Mouse (Mus musculus) intestine, embryonic 16.5 days (tissue): ENCODE measurements at regions not wholly inside any gene's neighbourhood (a gene's known extent, or its start where the extent isn't known, plus 50 kb on each side); places are given as distances from the start of the nearest gene placed in this dataset.

Experiments
- ATAC-seq: fragments of 200-750 bp; cut with Nextera tagmentation; 2 replicates; pipeline ENCODE4 v1.8.0; 2017; ENCODE audit warnings: moderate TSS enrichment, moderate library complexity
- H3K27ac ChIP-seq: fragments of 300-500 bp; sonication (generic); 2 replicates; pipeline ENCODE4 v1.5.1; 2014; ENCODE audit warnings: mild to moderate bottlenecking, low read length
- H3K27me3 ChIP-seq: fragments of 300-500 bp; sonication (generic); replicated peaks from 2 replicates; pipeline ENCODE4 v1.6.1; 2014; ENCODE audit warnings: low read length, control low read depth, mixed read lengths; ENCODE audit not compliant: control insufficient read depth, insufficient read depth
- H3K36me3 ChIP-seq: fragments of 300-500 bp; sonication (generic); 2 replicates; pipeline ENCODE4 v1.6.1; 2014; ENCODE audit warnings: low read length, control low read depth; ENCODE audit not compliant: control insufficient read depth, insufficient read depth
- H3K4me1 ChIP-seq: fragments of 300-500 bp; sonication (generic); 2 replicates; pipeline ENCODE4 v1.6.1; 2014; ENCODE audit warnings: low read length, control low read depth, mixed read lengths; ENCODE audit not compliant: control insufficient read depth, insufficient read depth
- H3K4me2 ChIP-seq: fragments of 300-500 bp; sonication (generic); 2 replicates; pipeline ENCODE4 v1.6.1; 2014; ENCODE audit warnings: low read depth, low read length, control low read depth
- H3K4me3 ChIP-seq: fragments of 300-500 bp; sonication (generic); 2 replicates; pipeline ENCODE4 v1.5.1; 2014; ENCODE audit warnings: mild to moderate bottlenecking, low read length
- H3K9ac ChIP-seq: fragments of 300-500 bp; sonication (generic); 2 replicates; pipeline ENCODE4 v1.6.1; 2014; ENCODE audit warnings: low read depth, low read length
- H3K9me3 ChIP-seq: fragments of 300-500 bp; sonication (generic); 2 replicates; pipeline ENCODE4 v1.6.1; 2016; ENCODE audit warnings: low read length, control low read depth; ENCODE audit not compliant: control insufficient read depth
- WGBS: fragments of 180-500 bp; shearing (Covaris S2); extraction: QIAGEN DNeasy Blood & Tissue Kit; methylation state at CpG from one replicate; pipeline ENCODE4 v1.1.7; 2014; 5-methylcytosine and 5-hydroxymethylcytosine counted together

GRCm38 (mm10) chr12:107394467-107394866 is 94.0 kb upstream of the 3110018I06Rik start:
- H3K9ac ChIP-seq, result no peak overlapping the region
- H3K27ac ChIP-seq, result no peak overlapping the region
- H3K36me3 ChIP-seq, result no peaks in the 10 kb centered on the region
- WGBS, result 48% methylated on average over 1 of the region's 1 CpGs
- H3K4me1 ChIP-seq, result no peaks in the 10 kb centered on the region; the same call in 1 of the 2 replicates
- no peaks in the 10 kb centered on the region for H3K9me3 ChIP-seq
- no peaks in the 10 kb centered on the region for H3K27me3 ChIP-seq
- H3K4me2 ChIP-seq, result no peak overlapping the region
- no peak overlapping the region for H3K4me3 ChIP-seq
- ATAC-seq, result peak; percentile 64

- H3K36me3 ChIP-seq, result no peaks in the 10 kb centered on the region
- H3K9ac ChIP-seq, result no peak overlapping the region
- no peak overlapping the region for H3K4me2 ChIP-seq
- no peaks in the 10 kb centered on the region for H3K9me3 ChIP-seq
- H3K4me1 ChIP-seq, result no peaks in the 10 kb centered on the region
- no peak for ATAC-seq
- no peak overlapping the region for H3K4me3 ChIP-seq
- H3K27me3 ChIP-seq, result no peaks in the 10 kb centered on the region
- 83% methylated on average over 10 of the region's 10 CpGs for WGBS
- no peak overlapping the region for H3K27ac ChIP-seq
Measured at GRCm38 (mm10) chr12:107404821-107405220, 83.6 kb upstream of the 3110018I06Rik start.

GRCm38 (mm10) chr12:107423923-107424322 is 64.5 kb upstream of the 3110018I06Rik start:
- no peak overlapping the region for H3K27ac ChIP-seq
- H3K36me3 ChIP-seq, result no peaks in the 10 kb centered on the region
- ATAC-seq, result peak; percentile 63
- no peaks in the 10 kb centered on the region for H3K9me3 ChIP-seq
- H3K9ac ChIP-seq, result no peak overlapping the region
- H3K4me1 ChIP-seq, result no peaks in the 10 kb centered on the region
- H3K4me2 ChIP-seq, result 0 out of 2 replicates have a peak overlapping the region, but pooled peaks have one; percentile 2
- no peaks in the 10 kb centered on the region for H3K27me3 ChIP-seq
- no peak overlapping the region for H3K4me3 ChIP-seq
- WGBS, result 63% methylated on average over 7 of the region's 7 CpGs

GRCm38 (mm10) chr12:107438506-107438905 is 49.9 kb upstream of the 3110018I06Rik start:
- no peaks in the 10 kb centered on the region for H3K9me3 ChIP-seq
- no peak overlapping the region for H3K27ac ChIP-seq
- H3K36me3 ChIP-seq, result no peaks in the 10 kb centered on the region
- H3K4me3 ChIP-seq, result no peak overlapping the region
- no peaks in the 10 kb centered on the region for H3K4me1 ChIP-seq
- no peaks in the 10 kb centered on the region for H3K27me3 ChIP-seq
- WGBS, result 57% methylated on average over 4 of the region's 4 CpGs
- no peak overlapping the region for H3K4me2 ChIP-seq
- no peak for ATAC-seq
- no peak overlapping the region for H3K9ac ChIP-seq
